Mouse (Mus musculus) ES-E14 (cell line): ENCODE results near the gene Unc5c. TPM values are rescaled to one million over a fixed set of nuclear protein-coding genes. Genes with fewer than 3 reads are reported as not detected.

Source experiments
- DNase-seq: peaks from one replicate; pipeline ENCODE4 v3.0.0-alpha.2; 2013; ENCODE audit warnings: low read depth, low spot score
- H3K27ac ChIP-seq: 2 replicates; pipeline ENCODE4 v1.5.1; 2012; ENCODE audit warnings: low read depth, mild to moderate bottlenecking, low read length, moderate library complexity, mixed read lengths; ENCODE audit not compliant: poor library complexity, insufficient read depth, severe bottlenecking
- H3K36me3 ChIP-seq: 2 replicates; pipeline ENCODE4 v1.6.1; 2012; ENCODE audit warnings: mild to moderate bottlenecking, low read length, moderate library complexity, mixed read lengths; ENCODE audit not compliant: control insufficient read depth, poor library complexity, insufficient read depth, severe bottlenecking
- H3K4me1 ChIP-seq, 2 experiments: fragments of 150-350 bp in 1 of 2; sonication (generic) in 1 of 2; 2 replicates each; pipeline ENCODE4 v1.6.1; 2012; ENCODE audit warnings: low read length in 2 of 2, mild to moderate bottlenecking in 1 of 2, mixed read lengths in 1 of 2; ENCODE audit not compliant: control insufficient read depth in 2 of 2, insufficient read depth in 2 of 2, poor library complexity in 1 of 2
- H3K4me3 ChIP-seq, 2 experiments: fragments of 150-350 bp in 1 of 2; sonication (generic) in 1 of 2; 2 replicates each; pipeline ENCODE4 v1.5.1; 2012; ENCODE audit warnings: low read length in 2 of 2, low read depth in 1 of 2, mild to moderate bottlenecking in 1 of 2, mixed read lengths in 1 of 2; ENCODE audit not compliant: insufficient read depth in 1 of 2, poor library complexity in 1 of 2, severe bottlenecking in 1 of 2
- H3K9ac ChIP-seq: 2 replicates; pipeline ENCODE4 v1.6.1; 2012; ENCODE audit warnings: low read depth, mild to moderate bottlenecking, low read length, mixed read lengths; ENCODE audit not compliant: poor library complexity, insufficient read depth, severe bottlenecking
- H3K9me3 ChIP-seq: fragments of 150-350 bp; sonication (generic); 2 replicates; pipeline ENCODE4 v1.6.1; 2012; ENCODE audit warnings: low read depth, mild to moderate bottlenecking, low read length; ENCODE audit not compliant: control insufficient read depth, insufficient read depth
- CHD2 ChIP-seq: IDR thresholded peaks from 2 replicates; pipeline ENCODE4 v1.6.1; 2014; ENCODE audit warnings: mild to moderate bottlenecking, low read depth, low read length, inconsistent platforms
- HCFC1 ChIP-seq: IDR thresholded peaks from 2 replicates; pipeline ENCODE4 v1.6.1; 2012; ENCODE audit warnings: low read length, inconsistent platforms, borderline replicate concordance; ENCODE audit not compliant: insufficient read depth
- MAFK ChIP-seq: IDR thresholded peaks from 2 replicates; pipeline ENCODE4 v1.6.1; 2014; ENCODE audit warnings: mild to moderate bottlenecking, low read depth, low read length, inconsistent platforms; ENCODE audit not compliant: insufficient read depth
- ZC3H11A ChIP-seq: IDR thresholded peaks from 2 replicates; pipeline ENCODE4 v1.6.1; 2012; ENCODE audit warnings: low read depth, mild to moderate bottlenecking, inconsistent platforms, low read length, borderline replicate concordance
- ZNF384 ChIP-seq: IDR thresholded peaks from 2 replicates; pipeline ENCODE4 v1.6.1; 2012; ENCODE audit warnings: low read depth, low read length, inconsistent platforms
- in situ Hi-C, 2 experiments: fragments of 600-800 bp; cut with MboI; formaldehyde crosslinking; loops; one replicate each; pipeline ENCODE4 v1.15.1; 2025; ENCODE audit warnings: low sequenced_read_pairs in 2 of 2, inconsistent platforms in 1 of 2; ENCODE audit not compliant: unreplicated experiment in 2 of 2
- total RNA-seq: library from RNA; depleted of rRNA; stranded (reverse); fragments of 300-350 nt; gene quantifications from 2 replicates; pipeline ENCODE4 v1.2.3, GENCODE M21; 2012

Unc5c gene
- total RNA-seq, 1 experiment, result 0.67 TPM

- no peak for TF ChIP-seq CHD2
- no peak for TF ChIP-seq ZNF384
- no peak for TF ChIP-seq ZC3H11A
- no peak for TF ChIP-seq HCFC1
- TF ChIP-seq MAFK, result no peak
- DNase-seq, result no peak
- in situ Hi-C loops, result no loop called here
Observed at GRCm38 (mm10) chr3:141597974-141598373, 133.0 kb downstream of the Unc5c start.

GRCm38 (mm10) chr3:141598936-141599335 lies 133.9 kb downstream of the Unc5c start:
- Histone ChIP-seq H3K4me1 (peaks cover 0 to 4% of the 10 kb centered on the region in 2 experiments; a peak in 1 of 4 replicates), H3K27ac (no peak overlapping the region), H3K4me3 (no peak overlapping the region), H3K9ac (no peak overlapping the region), H3K9me3 (no peaks in the 10 kb centered on the region), H3K36me3 (no peaks in the 10 kb centered on the region)
- TF ChIP-seq MAFK (no peak), HCFC1 (no peak), CHD2 (no peak), ZC3H11A (no peak), ZNF384 (no peak)
- in situ Hi-C loops, result no loop called here
- no peak for DNase-seq

More at GRCm38 (mm10) chr3:141597974-141598373, 133.0 kb downstream of the Unc5c start:
- H3K4me1 ChIP-seq, result peaks cover 0 to 4% of the 10 kb centered on the region in 2 experiments; a peak in 1 of 4 replicates
- H3K4me3 ChIP-seq, result no peak overlapping the region
- no peak overlapping the region for H3K9ac ChIP-seq
- no peaks in the 10 kb centered on the region for H3K36me3 ChIP-seq
- H3K9me3 ChIP-seq, result no peaks in the 10 kb centered on the region
- no peak overlapping the region for H3K27ac ChIP-seq

- Histone ChIP-seq H3K27ac (no peak overlapping the region), H3K9me3 (no peaks in the 10 kb centered on the region), H3K4me3 (no peak overlapping the region), H3K4me1 (no peaks in the 10 kb centered on the region), H3K36me3 (no peaks in the 10 kb centered on the region), H3K9ac (no peak overlapping the region)
- DNase-seq, result no peak
- in situ Hi-C loops, result no loop called here
- no peak for TF ChIP-seq HCFC1
- TF ChIP-seq ZNF384, result no peak
- no peak for TF ChIP-seq CHD2
- TF ChIP-seq ZC3H11A, result no peak
- TF ChIP-seq MAFK, result no peak
Observed at GRCm38 (mm10) chr3:141601072-141601549, 136.1 kb downstream of the Unc5c start.

GRCm38 (mm10) chr3:141616718-141617117 lies 151.7 kb downstream of the Unc5c start:
- H3K4me1 ChIP-seq, result no peaks in the 10 kb centered on the region
- no peaks in the 10 kb centered on the region for H3K36me3 ChIP-seq
- DNase-seq, result no peak
- no peak overlapping the region for H3K4me3 ChIP-seq
- H3K9me3 ChIP-seq, result no peaks in the 10 kb centered on the region
- in situ Hi-C loops, result no loop called here
- no peak overlapping the region for H3K27ac ChIP-seq
- H3K9ac ChIP-seq, result no peak overlapping the region
- TF ChIP-seq ZC3H11A (no peak), MAFK (no peak), ZNF384 (no peak), CHD2 (no peak), HCFC1 (no peak)

GRCm38 (mm10) chr3:141618675-141619074 lies 153.7 kb downstream of the Unc5c start:
- no peaks in the 10 kb centered on the region for H3K4me1 ChIP-seq
- in situ Hi-C loops, result no loop called here

More at GRCm38 (mm10) chr3:141618675-141619074, 153.7 kb downstream of the Unc5c start:
- H3K27ac ChIP-seq, result no peak overlapping the region
- H3K9me3 ChIP-seq, result no peaks in the 10 kb centered on the region
- H3K36me3 ChIP-seq, result no peaks in the 10 kb centered on the region
- H3K4me3 ChIP-seq, result no peak overlapping the region
- DNase-seq, result no peak
- no peak overlapping the region for H3K9ac ChIP-seq
- no peak for TF ChIP-seq HCFC1
- TF ChIP-seq MAFK, result no peak
- TF ChIP-seq ZC3H11A, result no peak
- no peak for TF ChIP-seq ZNF384
- TF ChIP-seq CHD2, result no peak
